Mouse (Mus musculus): ENCODE data around the gene Nudt17.

GRCm38 (mm10) chr3:96715854-96716253 is 7.5 kb upstream of the Nudt17 start:
- no peak for TF ChIP-seq CTCF (IDR thresholded peaks at IDR 0.05; ENCODE audit: insufficient read depth, low read depth, low read length)
- no peak for TF ChIP-seq POLR2A (IDR thresholded peaks at IDR 0.05; ENCODE audit: insufficient read depth, low read depth, low read length)

Measured in olfactory bulb, adult 2 months (tissue).